Mouse (Mus musculus) 3T3-L1 (cell line): ENCODE measurements around the gene Rpusd3.

ENCODE experiments used
- DNase-seq: peaks from one replicate; pipeline ENCODE4 v3.0.0-alpha.2; 2015; ENCODE audit warnings: low read depth, low spot score

Rpusd3 gene

GRCm38 (mm10) chr6:113429965-113430364 is 10.8 kb upstream of the Rpusd3 start:
- DNase-seq: no peak

- DNase-seq: no peak
Observed at GRCm38 (mm10) chr6:113428006-113428405, 8.9 kb upstream of the Rpusd3 start.

GRCm38 (mm10) chr6:113427397-113427796 is 8.3 kb upstream of the Rpusd3 start:
- DNase-seq: peak; percentile 84

GRCm38 (mm10) chr6:113426696-113427095 is 7.6 kb upstream of the Rpusd3 start:
- no peak for DNase-seq

- DNase-seq: no peak
Observed at GRCm38 (mm10) chr6:113424187-113424586, 5.0 kb upstream of the Rpusd3 start.

GRCm38 (mm10) chr6:113423000-113423399 is 3.9 kb upstream of the Rpusd3 start:
- no peak for DNase-seq

GRCm38 (mm10) chr6:113418441-113419198 is 520 bp downstream of the Rpusd3 start:
- no peak for DNase-seq

- DNase-seq: no peak
Observed at GRCm38 (mm10) chr6:113416416-113416815, 2.7 kb downstream of the Rpusd3 start.

GRCm38 (mm10) chr6:113410001-113410400 is 9.1 kb downstream of the Rpusd3 start:
- no peak for DNase-seq

- peak; percentile 42 for DNase-seq
Observed at GRCm38 (mm10) chr6:113406683-113407082, 12.5 kb downstream of the Rpusd3 start.

GRCm38 (mm10) chr6:113405483-113405882 is 13.7 kb downstream of the Rpusd3 start:
- DNase-seq: no peak

- DNase-seq: no peak
Observed at GRCm38 (mm10) chr6:113404649-113405448, 14.3 kb downstream of the Rpusd3 start.

GRCm38 (mm10) chr6:113402094-113402493 is 17.0 kb downstream of the Rpusd3 start:
- DNase-seq: no peak

- no peak for DNase-seq
Observed at GRCm38 (mm10) chr6:113396270-113397030, 22.7 kb downstream of the Rpusd3 start.

- DNase-seq: peak; percentile 27
Observed at GRCm38 (mm10) chr6:113395501-113395900, 23.6 kb downstream of the Rpusd3 start.

GRCm38 (mm10) chr6:113394811-113395210 is 24.3 kb downstream of the Rpusd3 start:
- no peak for DNase-seq

- no peak for DNase-seq
Observed at GRCm38 (mm10) chr6:113393951-113394350, 25.2 kb downstream of the Rpusd3 start.

GRCm38 (mm10) chr6:113392387-113393071 is 26.6 kb downstream of the Rpusd3 start:
- no peak for DNase-seq

- no peak for DNase-seq
Observed at GRCm38 (mm10) chr6:113392015-113392386, 27.1 kb downstream of the Rpusd3 start.

- DNase-seq: peak; percentile 13
Observed at GRCm38 (mm10) chr6:113390715-113391114, 28.4 kb downstream of the Rpusd3 start.

- peak; percentile 60 for DNase-seq
Observed at GRCm38 (mm10) chr6:113388960-113389359, 30.2 kb downstream of the Rpusd3 start, which contains the start of gene Ttll3. Gene Ttll3 (plus strand): TSS chr6:113389260.
